Mouse (Mus musculus): ENCODE results near the gene Glcci1. TPM values are rescaled to one million over a fixed set of nuclear protein-coding genes. Genes with fewer than 3 reads are reported as not detected.

The Glcci1 gene
- polyA plus RNA-seq, 1 experiment from 2014 or later, result 28.2 TPM

DNA sequence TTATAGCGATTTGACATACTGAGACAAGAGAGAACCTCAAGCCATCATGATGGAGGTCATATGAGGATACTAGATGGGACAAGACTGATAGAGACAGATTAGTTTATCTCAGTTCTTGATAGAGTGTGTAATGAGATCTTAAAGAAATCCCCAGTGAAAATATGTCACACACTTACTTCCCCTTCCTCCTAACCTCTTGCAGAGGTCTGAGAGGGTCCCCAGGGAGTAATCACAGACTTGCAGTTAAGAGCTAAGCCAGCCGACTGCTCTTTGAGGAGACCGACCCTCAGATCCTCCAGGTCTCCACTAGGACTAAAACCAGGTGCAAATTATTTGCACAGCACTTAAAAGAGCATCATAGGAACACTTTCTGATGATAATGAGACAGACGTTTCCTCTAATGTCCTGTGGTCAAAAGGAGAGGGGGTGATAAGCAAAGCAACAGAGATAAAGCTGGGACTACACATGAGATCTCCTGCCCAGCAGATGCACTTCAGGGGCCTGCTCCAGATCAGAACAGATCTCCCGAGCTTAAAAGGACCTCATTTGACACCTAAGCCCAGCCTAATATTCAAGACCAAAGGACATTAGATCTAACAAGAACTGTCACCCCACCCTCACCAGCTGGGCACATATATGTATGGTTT lies 122.7 kb downstream of the Glcci1 start:
- H3K9ac ChIP-seq (replicated peaks), result no peak overlapping the region
- H3K27ac ChIP-seq, result no peak overlapping the region
- H3K4me3 ChIP-seq (replicated peaks), result no peak overlapping the region
- ATAC-seq (ENCODE audit: insufficient number of reproducible peaks, insufficient read depth, low FRiP score, low TSS enrichment, low read depth), result no peak
- no peak overlapping the region for H3K4me2 ChIP-seq
- no peaks in the 10 kb centered on the region for H3K9me3 ChIP-seq
- H3K36me3 ChIP-seq, result no peaks in the 10 kb centered on the region
- WGBS, result 41% methylated on average over 5 of the region's 5 CpGs
- no peaks in the 10 kb centered on the region for H3K27me3 ChIP-seq
- H3K4me1 ChIP-seq (replicated peaks), result peaks cover 7% of the 10 kb centered on the region; the same call in 1 of the 2 replicates

DNA sequence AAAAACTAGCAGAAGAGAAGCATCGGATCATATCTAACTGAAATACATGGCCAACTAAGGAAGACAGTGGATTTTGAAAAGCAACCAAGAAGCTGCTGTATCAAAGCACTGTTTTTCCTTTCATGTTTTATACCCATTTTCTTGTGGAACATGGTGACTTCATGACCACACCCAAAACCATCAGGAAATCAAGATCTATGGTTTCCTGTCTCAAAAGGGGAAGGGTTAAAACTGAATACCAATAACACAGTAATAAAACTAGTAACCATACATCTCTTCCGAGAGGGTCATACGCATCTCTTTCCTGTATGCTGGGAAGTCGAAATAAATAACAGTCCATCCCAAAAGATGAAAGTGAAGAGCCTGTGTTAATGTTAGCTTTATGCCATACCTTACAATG lies 123.3 kb downstream of the Glcci1 start:
- Histone ChIP-seq H3K4me3 (replicated peaks) (no peak overlapping the region), H3K4me2 (no peak overlapping the region), H3K36me3 (no peaks in the 10 kb centered on the region), H3K4me1 (replicated peaks) (peaks cover 7% of the 10 kb centered on the region; the same call in 1 of the 2 replicates), H3K27me3 (no peaks in the 10 kb centered on the region), H3K27ac (no peak overlapping the region), H3K9me3 (no peaks in the 10 kb centered on the region), H3K9ac (replicated peaks) (no peak overlapping the region)
- 94% methylated on average over 4 of the region's 4 CpGs for WGBS
- no peak for ATAC-seq (ENCODE audit: insufficient number of reproducible peaks, insufficient read depth, low FRiP score, low TSS enrichment, low read depth)

GRCm38 (mm10) chr6:8638122-8638521 lies 128.7 kb downstream of the Glcci1 start:
- ATAC-seq (ENCODE audit: insufficient number of reproducible peaks, insufficient read depth, low FRiP score, low TSS enrichment, low read depth), result no peak
- peaks cover 14% of the 10 kb centered on the region for H3K4me1 ChIP-seq (replicated peaks)

DNA sequence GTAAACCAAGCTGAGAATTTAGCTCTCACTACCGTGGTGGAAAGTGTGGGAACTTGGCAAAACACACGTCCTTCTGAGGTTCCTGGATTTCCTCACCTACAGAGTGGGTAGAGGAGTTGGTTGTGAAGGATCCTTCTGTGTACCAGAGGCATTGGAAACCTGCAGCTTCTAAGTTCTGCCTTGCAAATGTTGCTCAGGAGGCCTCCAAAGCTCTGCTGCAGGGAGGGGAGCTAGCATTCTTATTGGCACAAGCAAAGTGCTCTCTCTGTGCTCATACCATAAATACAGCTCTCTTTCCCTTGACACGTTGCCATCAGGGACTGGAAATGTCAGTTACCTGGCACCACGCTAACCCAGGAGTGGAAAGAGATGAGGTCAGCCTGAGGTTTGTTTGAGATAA lies 129.5 kb downstream of the Glcci1 start:
- no peaks in the 10 kb centered on the region for H3K27me3 ChIP-seq
- no peak overlapping the region for H3K9ac ChIP-seq (replicated peaks)
- H3K4me2 ChIP-seq, result no peak overlapping the region
- no peak overlapping the region for H3K4me3 ChIP-seq (replicated peaks)
- no peaks in the 10 kb centered on the region for H3K36me3 ChIP-seq
- H3K27ac ChIP-seq, result no peak overlapping the region
- no peak for ATAC-seq (ENCODE audit: insufficient number of reproducible peaks, insufficient read depth, low FRiP score, low TSS enrichment, low read depth)
- WGBS, result 86% methylated on average over 4 of the region's 4 CpGs
- no peaks in the 10 kb centered on the region for H3K9me3 ChIP-seq
- H3K4me1 ChIP-seq (replicated peaks), result peaks cover 14% of the 10 kb centered on the region

More at GRCm38 (mm10) chr6:8638122-8638521, 128.7 kb downstream of the Glcci1 start:
- H3K9me3 ChIP-seq, result no peaks in the 10 kb centered on the region
- H3K4me2 ChIP-seq, result no peak overlapping the region
- no peak overlapping the region for H3K27ac ChIP-seq
- H3K9ac ChIP-seq (replicated peaks), result no peak overlapping the region
- no peak overlapping the region for H3K4me3 ChIP-seq (replicated peaks)
- H3K27me3 ChIP-seq, result no peaks in the 10 kb centered on the region
- 93% methylated on average over 4 of the region's 4 CpGs for WGBS
- H3K36me3 ChIP-seq, result no peaks in the 10 kb centered on the region

DNA sequence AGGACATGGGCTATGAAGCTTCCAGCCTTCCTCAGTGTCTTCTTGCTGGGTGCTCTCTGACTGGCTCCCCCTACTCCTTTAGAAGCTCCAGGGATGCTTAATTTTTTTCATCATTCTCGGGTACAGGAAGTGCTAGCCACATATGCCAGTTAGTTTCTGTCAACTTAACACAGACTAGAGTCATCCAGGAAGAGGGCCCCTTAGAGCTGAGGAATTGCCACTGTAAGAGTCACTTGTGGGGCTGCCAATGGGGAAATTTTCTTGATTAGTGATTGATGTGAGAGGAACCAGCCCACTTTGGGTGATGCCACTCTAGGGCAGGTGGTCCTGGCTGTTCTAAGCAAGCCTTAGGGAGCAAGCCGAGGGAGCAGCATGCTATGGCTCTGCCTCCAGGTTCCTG lies 130.1 kb downstream of the Glcci1 start:
- Histone ChIP-seq H3K4me2 (no peak overlapping the region), H3K36me3 (no peaks in the 10 kb centered on the region), H3K4me3 (replicated peaks) (no peak overlapping the region), H3K27ac (no peak overlapping the region), H3K4me1 (replicated peaks) (peaks cover 10% of the 10 kb centered on the region), H3K9me3 (no peaks in the 10 kb centered on the region), H3K9ac (replicated peaks) (no peak overlapping the region), H3K27me3 (no peaks in the 10 kb centered on the region)
- 81% methylated on average over 2 of the region's 2 CpGs for WGBS
- ATAC-seq (ENCODE audit: insufficient number of reproducible peaks, insufficient read depth, low FRiP score, low TSS enrichment, low read depth), result no peak

GRCm38 (mm10) chr6:8640863-8641262 lies 131.5 kb downstream of the Glcci1 start:
- Histone ChIP-seq H3K4me1 (replicated peaks) (peaks cover 19% of the 10 kb centered on the region), H3K9ac (replicated peaks) (no peak overlapping the region), H3K4me2 (no peak overlapping the region), H3K36me3 (no peaks in the 10 kb centered on the region), H3K4me3 (replicated peaks) (no peak overlapping the region), H3K27ac (no peak overlapping the region), H3K9me3 (no peaks in the 10 kb centered on the region), H3K27me3 (no peaks in the 10 kb centered on the region)
- WGBS, result 94% methylated on average over 5 of the region's 5 CpGs
- ATAC-seq (ENCODE audit: insufficient number of reproducible peaks, insufficient read depth, low FRiP score, low TSS enrichment, low read depth), result no peak

DNA sequence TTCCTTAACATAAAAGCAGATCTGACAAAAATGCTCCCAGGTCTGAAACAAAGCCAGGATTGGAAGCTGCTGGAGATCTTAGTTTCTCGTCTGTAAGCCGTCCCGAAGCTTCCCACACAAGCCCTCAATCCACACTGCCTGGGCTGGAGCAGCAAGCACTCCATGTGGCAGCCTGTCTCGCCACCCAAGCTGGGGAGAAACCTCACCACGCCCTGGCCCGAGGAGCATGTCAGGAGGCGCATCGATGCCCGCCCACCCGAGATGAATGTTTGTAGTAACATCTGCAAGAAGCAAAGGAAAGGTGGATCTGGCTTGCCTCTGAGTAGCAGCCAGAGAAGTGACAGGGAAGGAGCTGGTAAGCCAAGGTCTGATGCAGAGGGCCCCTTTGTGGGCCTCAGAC lies 135.3 kb downstream of the Glcci1 start:
- WGBS, result 84% methylated on average over 10 of the region's 10 CpGs
- Histone ChIP-seq H3K4me2 (no peak overlapping the region), H3K9ac (replicated peaks) (no peak overlapping the region; the same call in 1 of the 2 replicates), H3K4me1 (replicated peaks) (peaks cover 33% of the 10 kb centered on the region), H3K4me3 (replicated peaks) (no peak overlapping the region), H3K27me3 (no peaks in the 10 kb centered on the region), H3K36me3 (no peaks in the 10 kb centered on the region), H3K27ac (peak overlapping the region; percentile 8; the same call in 1 of the 2 replicates), H3K9me3 (no peaks in the 10 kb centered on the region)
- no peak for ATAC-seq (ENCODE audit: insufficient number of reproducible peaks, insufficient read depth, low FRiP score, low TSS enrichment, low read depth)

- Histone ChIP-seq H3K36me3 (no peaks in the 10 kb centered on the region), H3K27me3 (no peaks in the 10 kb centered on the region), H3K9ac (replicated peaks) (no peak overlapping the region), H3K4me2 (no peak overlapping the region), H3K9me3 (no peaks in the 10 kb centered on the region), H3K27ac (no peak overlapping the region), H3K4me3 (replicated peaks) (no peak overlapping the region), H3K4me1 (replicated peaks) (peaks cover 33% of the 10 kb centered on the region)
- WGBS, result 57% methylated on average over 2 of the region's 2 CpGs
- ATAC-seq (ENCODE audit: insufficient number of reproducible peaks, insufficient read depth, low FRiP score, low TSS enrichment, low read depth), result no peak
These were observed 136.3 kb downstream of the Glcci1 start for GRCm38 (mm10) chr6:8645708-8646107.
